Mouse (Mus musculus): ENCODE measurements around the gene Irs2. TPM values are rescaled to one million over a fixed set of nuclear protein-coding genes. Genes with fewer than 3 reads are reported as not detected.

Gene Irs2
- polyA plus RNA-seq, 1 experiment from 2014 or later: 4.0 TPM

DNA sequence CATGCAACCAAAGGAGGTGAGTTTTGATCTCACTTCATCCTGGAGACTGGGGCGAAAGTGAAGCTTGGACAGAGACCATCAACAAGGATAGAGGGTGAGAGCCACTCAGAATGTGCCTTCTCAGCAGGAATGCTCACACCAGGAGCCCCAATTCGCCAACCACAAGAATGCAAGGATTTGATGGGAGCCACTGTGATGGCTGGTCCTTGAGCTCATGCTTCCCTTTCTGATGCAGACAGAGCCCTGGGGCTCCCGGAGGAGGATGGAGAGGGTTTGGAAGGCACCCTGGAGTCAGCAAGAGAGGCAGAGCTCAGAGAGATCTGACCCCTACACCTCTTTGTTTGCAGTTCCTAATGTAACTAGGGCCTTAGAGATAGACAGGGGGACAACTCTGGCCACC is 36.3 kb downstream of the Irs2 start:
- Histone ChIP-seq H3K4me3 (replicated peaks) (no peak overlapping the region), H3K27me3 (no peaks in the 10 kb centered on the region), H3K9me3 (replicated peaks) (no peaks in the 10 kb centered on the region), H3K4me2 (no peak overlapping the region), H3K4me1 (replicated peaks) (peaks cover 71% of the 10 kb centered on the region), H3K27ac (replicated peaks) (no peak overlapping the region), H3K9ac (no peak overlapping the region), H3K36me3 (replicated peaks) (no peaks in the 10 kb centered on the region)
- WGBS (ENCODE audit: insufficient replicate concordance): 58% methylated on average over 3 of the region's 3 CpGs
- ATAC-seq (ENCODE audit: insufficient read depth): no peak

DNA sequence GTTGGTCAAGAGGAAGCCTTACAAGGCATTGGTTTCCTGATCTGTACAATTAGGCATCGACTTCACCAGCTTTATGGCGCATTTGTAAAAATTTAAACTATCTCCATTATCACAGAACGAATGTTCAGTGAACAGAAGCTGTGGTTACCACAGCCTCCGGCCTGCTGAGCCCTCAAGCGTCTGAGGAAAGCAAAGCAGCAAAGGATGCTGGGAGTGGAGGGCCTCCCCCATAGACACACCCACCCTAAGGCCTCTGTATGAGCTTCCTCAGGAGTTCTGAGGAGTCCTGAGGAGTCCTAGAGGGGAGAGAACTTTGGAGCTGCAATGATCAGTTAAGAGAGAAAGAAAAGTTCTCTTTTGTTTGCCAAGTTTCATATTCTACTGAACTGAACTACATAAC is 36.7 kb downstream of the Irs2 start:
- Histone ChIP-seq H3K9me3 (replicated peaks) (no peaks in the 10 kb centered on the region), H3K27me3 (no peaks in the 10 kb centered on the region), H3K4me3 (replicated peaks) (no peak overlapping the region), H3K9ac (no peak overlapping the region), H3K4me1 (replicated peaks) (peaks cover 66% of the 10 kb centered on the region), H3K4me2 (no peak overlapping the region), H3K27ac (replicated peaks) (no peak overlapping the region), H3K36me3 (replicated peaks) (no peaks in the 10 kb centered on the region)
- 19% methylated on average over 5 of the region's 5 CpGs for WGBS (ENCODE audit: insufficient replicate concordance)
- no peak for ATAC-seq (ENCODE audit: insufficient read depth)

DNA sequence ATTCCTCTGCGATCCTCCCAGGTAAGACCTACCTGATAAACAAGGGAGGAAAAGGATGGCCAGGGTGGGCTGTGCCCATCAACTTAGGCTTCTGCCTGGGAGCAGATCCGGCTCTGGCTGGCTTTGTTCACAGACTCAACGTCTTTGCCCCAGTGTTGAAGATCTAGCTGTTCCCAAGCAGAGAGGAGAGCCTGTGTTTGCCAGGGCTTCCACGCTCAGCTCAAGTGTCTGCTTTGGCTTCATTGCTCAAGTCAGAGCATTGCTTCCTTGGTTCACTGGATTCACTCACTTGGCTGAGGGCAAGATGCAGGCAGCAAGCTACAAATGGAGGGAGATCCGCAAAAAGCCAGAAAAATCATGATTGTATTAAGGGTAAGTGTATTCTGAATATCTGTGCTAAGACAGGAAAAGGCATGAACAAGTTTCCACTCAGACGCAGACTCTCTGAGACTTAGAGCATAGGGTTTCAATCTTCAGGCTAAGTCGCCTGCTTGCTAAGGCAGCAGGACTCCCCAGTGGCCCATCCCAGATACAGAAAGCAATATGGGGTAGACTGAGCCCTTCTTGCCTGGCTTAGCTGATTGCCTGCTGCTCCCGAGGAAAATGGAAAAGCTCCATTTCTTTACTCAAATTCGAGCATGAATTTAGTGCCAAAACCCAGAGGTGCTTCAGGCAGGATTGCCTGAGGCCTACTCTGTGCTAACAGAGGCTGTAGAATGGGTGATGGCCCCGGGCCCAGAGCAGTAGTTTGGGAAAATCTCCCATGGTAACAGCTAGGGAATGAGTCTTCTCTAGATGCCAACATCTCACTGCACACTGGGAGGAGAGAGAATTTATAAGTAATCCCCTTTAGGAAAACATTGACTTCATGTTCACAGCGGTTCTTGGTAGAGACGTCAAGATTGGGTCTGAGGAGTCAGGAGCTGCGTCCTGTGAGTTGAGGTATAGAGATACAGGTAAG is 37.5 kb downstream of the Irs2 start:
- H3K9ac ChIP-seq: no peak overlapping the region
- H3K4me1 ChIP-seq (replicated peaks): peaks cover 59% of the 10 kb centered on the region
- H3K27ac ChIP-seq (replicated peaks): no peak overlapping the region
- 75% methylated on average over 13 of the region's 13 CpGs for WGBS (ENCODE audit: insufficient replicate concordance)
- H3K27me3 ChIP-seq: no peaks in the 10 kb centered on the region
- H3K36me3 ChIP-seq (replicated peaks): no peaks in the 10 kb centered on the region
- H3K4me3 ChIP-seq (replicated peaks): no peak overlapping the region
- no peak for ATAC-seq (ENCODE audit: insufficient read depth)
- H3K4me2 ChIP-seq: no peak overlapping the region
- H3K9me3 ChIP-seq (replicated peaks): no peaks in the 10 kb centered on the region

DNA sequence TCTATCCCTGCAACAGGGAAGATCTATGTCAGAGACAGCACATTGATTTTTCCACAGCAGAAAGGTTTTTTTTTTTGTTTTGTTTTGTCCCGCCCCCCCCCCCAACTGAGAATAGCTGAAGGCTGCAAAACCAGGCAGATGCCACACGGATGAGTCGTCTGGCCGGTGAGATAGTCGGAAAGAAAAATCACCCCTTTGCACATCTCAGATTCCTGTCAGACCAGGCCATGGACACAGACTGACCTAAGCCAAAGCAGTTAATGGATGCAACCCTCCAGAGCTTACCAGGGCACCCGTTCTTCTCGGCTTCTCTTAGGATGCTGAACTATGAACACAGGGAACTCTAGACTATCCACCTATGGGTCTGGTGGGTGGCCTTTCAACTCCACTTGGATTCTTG is 39.6 kb downstream of the Irs2 start:
- Histone ChIP-seq H3K9me3 (replicated peaks) (no peaks in the 10 kb centered on the region), H3K4me1 (replicated peaks) (peaks cover 54% of the 10 kb centered on the region), H3K36me3 (replicated peaks) (no peaks in the 10 kb centered on the region), H3K27me3 (peaks cover 15% of the 10 kb centered on the region), H3K4me2 (no peak overlapping the region), H3K27ac (replicated peaks) (no peak overlapping the region), H3K9ac (no peak overlapping the region), H3K4me3 (replicated peaks) (no peak overlapping the region)
- 51% methylated on average over 7 of the region's 7 CpGs for WGBS (ENCODE audit: insufficient replicate concordance)
- ATAC-seq (ENCODE audit: insufficient read depth): no peak

DNA sequence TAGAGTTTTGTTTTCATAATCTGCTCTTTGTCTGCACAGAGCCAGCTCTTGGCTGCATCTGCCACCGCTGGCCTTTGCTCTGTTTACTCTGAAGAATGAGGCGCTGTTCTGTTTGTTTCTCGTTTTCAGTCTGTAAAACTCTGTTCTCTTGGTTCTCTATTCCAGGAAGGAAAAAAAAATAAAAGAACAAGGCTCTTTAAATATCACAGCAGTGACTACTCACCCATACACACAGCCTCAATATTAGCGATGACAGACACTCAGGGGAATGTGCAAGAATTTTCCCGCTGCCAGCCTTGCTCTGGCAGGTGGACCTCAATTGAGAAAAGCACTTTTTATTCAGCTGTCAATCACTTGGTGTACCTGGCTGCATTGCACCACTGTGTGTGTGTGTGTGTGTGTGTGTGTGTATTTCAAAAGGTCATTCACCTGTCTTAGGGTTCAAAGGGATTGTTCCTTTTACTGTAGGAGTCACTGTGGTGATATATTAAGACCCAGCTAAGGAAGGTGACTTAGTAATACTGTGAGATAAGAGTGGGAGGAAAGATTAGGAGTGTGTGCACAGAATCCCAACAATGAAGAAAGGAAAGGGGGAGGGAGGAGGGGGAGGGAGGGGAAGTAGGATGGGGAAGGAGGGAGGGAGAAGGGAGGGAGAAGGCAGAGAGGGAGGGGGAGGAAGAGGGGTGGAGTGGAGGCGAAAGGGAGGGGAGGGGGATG is 42.7 kb downstream of the Irs2 start:
- H3K27me3 ChIP-seq: peaks cover 35% of the 10 kb centered on the region
- H3K9me3 ChIP-seq (replicated peaks): no peaks in the 10 kb centered on the region
- 26% methylated on average over 6 of the region's 6 CpGs for WGBS (ENCODE audit: insufficient replicate concordance)
- ATAC-seq (ENCODE audit: insufficient read depth): peak; percentile 46
- no peaks in the 10 kb centered on the region for H3K36me3 ChIP-seq (replicated peaks)
- no peak overlapping the region for H3K4me3 ChIP-seq (replicated peaks)
- H3K27ac ChIP-seq (replicated peaks): peak overlapping the region; percentile 64
- peak overlapping the region; percentile 10; the same call in 1 of the 2 replicates for H3K4me2 ChIP-seq
- peaks cover 35% of the 10 kb centered on the region for H3K4me1 ChIP-seq (replicated peaks)
- no peak overlapping the region for H3K9ac ChIP-seq

DNA sequence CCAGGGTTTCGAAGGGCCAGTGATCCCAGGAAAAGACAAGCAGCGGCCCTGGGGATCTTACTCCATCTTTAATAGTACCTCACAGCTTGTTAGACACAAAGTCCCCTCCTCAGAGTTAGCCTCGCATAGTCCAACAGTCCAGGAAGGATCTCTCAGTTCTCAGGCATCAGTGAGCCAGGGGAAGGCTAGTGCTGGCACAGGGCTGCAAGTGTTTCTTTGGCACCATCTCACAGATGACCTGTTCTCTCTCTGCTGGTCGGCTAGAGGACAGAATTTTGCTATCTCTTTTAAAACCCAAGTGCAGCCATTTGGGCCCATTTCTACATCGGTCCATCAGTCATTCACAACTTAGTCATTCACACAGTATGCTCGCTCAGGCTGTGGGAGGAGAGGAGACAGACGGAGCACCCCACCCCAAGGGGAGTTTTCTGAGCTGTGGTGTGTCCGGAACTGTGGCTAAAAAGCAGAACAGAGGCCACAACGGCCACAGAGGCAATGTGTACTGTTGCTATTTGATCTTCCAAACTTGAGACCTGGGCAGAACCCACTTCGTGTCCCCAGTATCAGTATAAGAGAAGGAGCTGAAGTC is 43.7 kb downstream of the Irs2 start:
- H3K27me3 ChIP-seq: peaks cover 44% of the 10 kb centered on the region

DNA sequence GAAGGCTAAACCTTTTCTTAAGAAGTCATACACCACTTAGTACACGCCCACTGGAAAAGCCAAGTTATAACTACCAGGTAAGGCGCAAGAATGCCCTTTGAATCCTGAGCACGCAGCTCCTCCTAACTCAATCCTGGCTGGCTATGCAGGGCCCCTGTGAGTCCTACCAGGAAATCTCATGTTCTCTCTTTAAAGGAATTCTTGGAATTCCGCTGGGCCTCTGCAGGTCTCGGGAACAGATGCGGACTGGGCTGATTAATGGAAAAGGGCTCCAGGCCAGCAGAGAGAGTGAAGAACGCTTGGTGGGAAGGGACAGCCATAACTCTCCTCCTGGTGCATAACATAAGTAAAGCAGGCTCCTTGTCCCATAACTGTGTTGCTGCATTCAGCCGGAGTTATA is 46.3 kb downstream of the Irs2 start:
- no peak for ATAC-seq (ENCODE audit: insufficient read depth)
- 45% methylated on average over 8 of the region's 8 CpGs for WGBS (ENCODE audit: insufficient replicate concordance)
- peaks cover 28% of the 10 kb centered on the region for H3K4me1 ChIP-seq (replicated peaks)
- no peaks in the 10 kb centered on the region for H3K36me3 ChIP-seq (replicated peaks)
- no peak overlapping the region for H3K4me2 ChIP-seq
- H3K27me3 ChIP-seq: peaks cover 57% of the 10 kb centered on the region
- H3K9me3 ChIP-seq (replicated peaks): no peaks in the 10 kb centered on the region
- no peak overlapping the region for H3K27ac ChIP-seq (replicated peaks)
- no peak overlapping the region for H3K4me3 ChIP-seq (replicated peaks)
- H3K9ac ChIP-seq: no peak overlapping the region

More for the DNA sequence above, 43.7 kb downstream of the Irs2 start:
- WGBS (ENCODE audit: insufficient replicate concordance): 33% methylated on average over 10 of the region's 10 CpGs
- no peaks in the 10 kb centered on the region for H3K9me3 ChIP-seq (replicated peaks)
- no peaks in the 10 kb centered on the region for H3K36me3 ChIP-seq (replicated peaks)
- H3K27ac ChIP-seq (replicated peaks): peak overlapping the region; percentile 64
- peaks cover 40% of the 10 kb centered on the region for H3K4me1 ChIP-seq (replicated peaks)
- H3K4me3 ChIP-seq (replicated peaks): no peak overlapping the region
- peak overlapping the region; percentile 10 for H3K4me2 ChIP-seq
- ATAC-seq (ENCODE audit: insufficient read depth): no peak
- no peak overlapping the region for H3K9ac ChIP-seq

DNA sequence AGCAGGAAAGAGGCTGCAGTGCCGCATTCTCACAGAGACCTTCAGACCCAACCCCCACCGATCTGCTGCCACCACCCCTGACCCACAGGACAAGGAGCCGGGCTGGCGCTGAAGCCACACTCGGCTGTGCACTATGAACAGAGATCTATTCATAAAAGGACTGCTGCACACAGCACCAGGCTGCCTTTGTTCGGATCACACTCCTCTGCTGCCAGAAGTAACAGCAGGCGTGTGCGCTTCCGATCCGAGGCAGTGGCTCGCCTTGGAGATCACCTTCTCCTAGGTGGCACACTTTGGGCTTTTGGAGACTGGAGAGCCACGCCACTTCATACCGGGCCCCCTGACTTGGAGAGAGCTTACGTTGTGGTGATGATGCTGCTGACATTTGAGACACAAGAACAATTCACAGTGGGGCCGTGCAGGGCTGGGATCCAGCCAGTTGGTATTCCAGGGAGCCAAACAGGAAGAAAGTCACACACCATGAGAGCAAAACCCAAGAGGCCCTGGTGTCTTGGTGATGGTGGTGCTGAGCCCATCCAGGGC is 47.9 kb downstream of the Irs2 start:
- Histone ChIP-seq H3K27ac (replicated peaks) (no peak overlapping the region), H3K27me3 (peaks cover 57% of the 10 kb centered on the region)
- ATAC-seq (ENCODE audit: insufficient read depth): no peak

DNA sequence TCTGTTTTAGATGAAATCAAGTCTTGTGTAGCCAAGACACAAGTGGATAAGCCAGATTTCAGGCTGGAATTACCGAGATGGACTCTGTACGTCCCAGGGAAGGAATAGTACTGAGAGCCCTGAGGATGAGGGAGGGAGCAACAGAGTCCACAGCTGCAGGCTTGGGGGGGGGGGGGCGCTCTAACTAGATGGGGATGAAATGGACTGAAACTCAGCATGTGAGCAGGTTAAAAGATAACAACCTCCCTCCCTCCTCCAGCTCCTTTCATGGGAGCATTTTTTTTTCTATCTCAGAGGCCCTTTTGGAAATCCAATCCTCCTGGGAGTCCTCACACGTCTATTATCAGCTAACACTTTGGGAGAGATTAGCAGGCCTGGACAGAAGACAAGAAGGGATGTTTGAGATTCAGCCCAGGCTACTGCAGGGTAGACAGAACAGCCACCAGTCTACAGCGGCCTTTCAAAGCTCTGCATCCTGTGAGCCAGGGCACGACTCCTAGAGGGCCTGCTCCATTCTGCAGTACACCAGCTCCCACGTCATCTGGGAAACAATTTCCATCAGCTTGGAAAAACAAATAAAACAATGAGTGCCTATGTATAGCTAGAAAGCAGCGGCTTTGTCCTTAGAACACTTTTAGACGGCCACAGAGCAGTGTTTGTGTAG is 50.8 kb downstream of the Irs2 start:
- 31% methylated on average over 9 of the region's 9 CpGs for WGBS (ENCODE audit: insufficient replicate concordance)
- H3K27ac ChIP-seq (replicated peaks): no peak overlapping the region
- H3K4me3 ChIP-seq (replicated peaks): no peak overlapping the region
- H3K4me2 ChIP-seq: no peak overlapping the region
- H3K9me3 ChIP-seq (replicated peaks): no peaks in the 10 kb centered on the region
- H3K27me3 ChIP-seq: peaks cover 40% of the 10 kb centered on the region
- peaks cover 27% of the 10 kb centered on the region for H3K4me1 ChIP-seq (replicated peaks)
- H3K9ac ChIP-seq: no peak overlapping the region
- no peak for ATAC-seq (ENCODE audit: insufficient read depth)
- H3K36me3 ChIP-seq (replicated peaks): no peaks in the 10 kb centered on the region

More for the DNA sequence above, 47.9 kb downstream of the Irs2 start:
- no peak overlapping the region for H3K4me3 ChIP-seq (replicated peaks)
- H3K4me2 ChIP-seq: no peak overlapping the region
- no peak overlapping the region for H3K9ac ChIP-seq
- WGBS (ENCODE audit: insufficient replicate concordance): 40% methylated on average over 15 of the region's 15 CpGs
- H3K36me3 ChIP-seq (replicated peaks): no peaks in the 10 kb centered on the region
- H3K4me1 ChIP-seq (replicated peaks): peaks cover 28% of the 10 kb centered on the region
- no peaks in the 10 kb centered on the region for H3K9me3 ChIP-seq (replicated peaks)

GRCm38 (mm10) chr8:10953346-10954053 is 54.8 kb downstream of the Irs2 start:
- Histone ChIP-seq H3K4me1 (replicated peaks) (peaks cover 14% of the 10 kb centered on the region), H3K4me3 (replicated peaks) (no peak overlapping the region), H3K9me3 (replicated peaks) (no peaks in the 10 kb centered on the region), H3K4me2 (no peak overlapping the region), H3K36me3 (replicated peaks) (no peaks in the 10 kb centered on the region), H3K27ac (replicated peaks) (no peak overlapping the region), H3K27me3 (peaks cover 4% of the 10 kb centered on the region), H3K9ac (no peak overlapping the region)
- WGBS (ENCODE audit: insufficient replicate concordance): 39% methylated on average over 11 of the region's 11 CpGs
- ATAC-seq (ENCODE audit: insufficient read depth): no peak
